Mouse (Mus musculus) megakaryocyte, embryonic 14.5 days (primary cell): Measurements from ENCODE around the gene Myadm.

Experiments
- FLI1 ChIP-seq: IDR thresholded peaks from 2 replicates; pipeline ENCODE4 v1.6.1; 2012; ENCODE audit warnings: low read length, inconsistent platforms, mixed read lengths
- GATA1 ChIP-seq: IDR thresholded peaks from 3 replicates; pipeline ENCODE4 v1.6.1; 2012; ENCODE audit warnings: mixed read lengths, low read length, inconsistent platforms, borderline replicate concordance

DNA sequence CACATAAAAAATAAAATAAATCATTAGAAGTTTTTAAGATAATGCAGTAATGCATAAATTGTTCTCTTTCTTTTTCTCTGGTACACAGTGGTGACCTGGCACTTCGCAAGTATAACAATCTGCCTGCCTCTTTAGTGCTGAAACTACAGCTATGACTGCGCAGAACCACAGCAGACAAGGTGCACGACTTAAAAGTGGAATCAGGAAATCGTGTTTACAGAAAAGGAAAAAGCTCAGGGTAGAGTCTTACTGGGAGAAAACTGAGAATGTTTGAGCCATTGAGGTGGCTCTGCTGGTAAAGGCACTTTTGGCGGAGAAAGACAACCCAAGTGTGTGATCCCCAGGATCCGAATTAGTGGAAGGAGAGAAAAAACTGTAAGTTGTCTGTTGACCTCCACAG is 7.1 kb upstream of the Myadm start:
- TF ChIP-seq GATA1 (no peak), FLI1 (no peak)
